Mouse (Mus musculus): ENCODE results near the gene Hk1.

Hk1 gene

GRCm38 (mm10) chr10:62222777-62223176, 156.9 kb downstream of the Hk1 start:
- DNase-seq (ENCODE audit: low read depth, low spot score), result no peak

- DNase-seq (ENCODE audit: low read depth, low spot score), result no peak
Measured at GRCm38 (mm10) chr10:62221647-62222046, 158.1 kb downstream of the Hk1 start.

- DNase-seq (ENCODE audit: low read depth, low spot score), result no peak
Measured at GRCm38 (mm10) chr10:62220732-62221514, 158.8 kb downstream of the Hk1 start.
